Mouse (Mus musculus) thymus, adult 2 months (tissue): ENCODE results near the gene Ctf1.
A peak's percentile ranks its signal among the peaks of the same experiment; 100 is the strongest.

Experiments used
- CTCF ChIP-seq: fragments of 200-500 bp; IDR thresholded peaks from 2 replicates; pipeline ENCODE4 v1.5.1; 2012; ENCODE audit warnings: mild to moderate bottlenecking, control low read depth, low read length, moderate library complexity, borderline replicate concordance; ENCODE audit not compliant: control insufficient read depth, poor library complexity, insufficient read depth; ENCODE audit errors: extremely low read depth
- POLR2A ChIP-seq: fragments of 200-500 bp; IDR thresholded peaks from 2 replicates; pipeline ENCODE4 v1.6.1; 2012; ENCODE audit warnings: mild to moderate bottlenecking, low read length, control low read depth, moderate library complexity; ENCODE audit not compliant: control insufficient read depth, poor library complexity, insufficient read depth; ENCODE audit errors: extremely low read depth

DNA sequence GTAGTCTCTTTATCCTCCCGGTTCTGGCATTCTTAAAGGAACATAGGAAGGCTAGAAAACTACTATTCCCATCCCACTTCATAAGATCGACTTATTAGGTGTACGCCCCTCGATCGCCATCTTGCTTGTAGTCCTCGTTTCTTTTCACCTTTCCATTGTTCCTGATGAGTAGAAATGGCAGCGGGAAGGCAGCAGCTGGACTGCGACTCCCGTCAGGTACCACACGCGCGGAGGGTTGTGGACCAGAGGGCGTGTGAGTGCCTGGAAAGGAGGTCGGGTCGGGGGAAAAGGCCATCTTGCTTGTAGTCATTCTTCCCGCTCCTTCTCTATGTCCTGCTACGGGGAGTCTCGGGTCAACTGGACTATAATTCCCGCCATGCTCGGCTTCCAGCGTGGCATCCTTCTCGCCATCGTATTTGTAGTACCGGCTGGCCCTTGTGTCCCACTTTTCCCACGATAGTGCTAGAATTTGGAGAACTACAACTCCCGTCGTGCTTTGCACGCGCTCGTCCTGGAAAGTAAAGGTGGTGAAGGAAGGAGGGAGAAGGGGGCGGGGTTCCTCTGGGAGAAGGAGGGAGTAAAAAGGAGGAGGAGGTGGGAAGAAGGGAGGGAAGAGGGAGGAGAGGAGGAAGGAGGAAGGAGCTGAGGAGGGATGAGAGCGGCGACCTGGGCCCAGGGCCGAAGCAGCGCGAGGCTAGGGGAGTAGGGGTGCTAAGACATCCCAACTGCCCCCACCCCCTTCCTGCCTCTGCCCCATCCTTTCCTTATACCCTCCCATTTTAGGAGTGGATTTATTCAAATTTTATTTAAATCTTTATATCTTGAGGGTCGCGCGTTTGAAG, 33.3 kb downstream of the Ctf1 start:
- TF ChIP-seq CTCF (0 out of 2 replicates have a peak, but pooled peaks have one; percentile 3), POLR2A (peak; percentile 14; the same call in 1 of the 2 replicates)
